ENCODE assay signal across 9 mouse cellular contexts in genomic region chr12:8638411-8639087, GRCm38 (mm10). TPM values are rescaled to one million over a fixed set of nuclear protein-coding genes. Genes with fewer than 3 reads are reported as not detected.
DNase-seq lines count a peak whose midpoint lies in the region.
"Not testable (repeated sequence)": the region's sequence is repeated elsewhere in the genome, so short reads cannot be mapped to it uniquely, and the experiment has no call there.
"Had no signal": no experiment of that assay in that cellular context is flagged by ENCODE, and none has a peak within 500 bp of the region (broad histone marks: within the 10 kb centered on the region; RNA-seq: fewer than 3 reads in every experiment).

No protein-coding gene starts in this region.

- H3K36me3 ChIP-seq in megakaryocyte, embryonic 14.5 days (replicated peaks; ENCODE audit: low read length) = not testable (repeated sequence)

- peak; percentile 95 for DNase-seq in R1 (ENCODE audit: low read depth, low spot score)
- DNase-seq in cerebellum, adult 9-10 months = peak; percentile 84
- peak; percentile 41 to 58 for DNase-seq in frontal cortex, postnatal 14 days (ENCODE audit: low spot score in 2 of 2)
- DNase-seq in hindlimb bud, embryonic 11.5 days (ENCODE audit: extremely low spot score, low read depth, low spot score) = peak; percentile 64
- DNase-seq in left cerebral cortex, adult 18-20 months (ENCODE audit: low spot score in 2 of 2) = peak; percentile 71 to 78
- peak; percentile 42 for DNase-seq in right cerebral cortex, postnatal 25 days
- peak; percentile 37 for DNase-seq in urinary bladder, postnatal 10 days (ENCODE audit: low spot score)

- not testable (repeated sequence) for H3K27me3 ChIP-seq in megakaryocyte, embryonic 14.5 days (replicated peaks)

- H3K4me3 ChIP-seq in megakaryocyte, embryonic 14.5 days (replicated peaks) = peak overlapping the region; percentile 29

- H3K9me3 ChIP-seq in megakaryocyte, embryonic 14.5 days = not testable (repeated sequence)

- peaks cover 12% of the 10 kb centered on the region for H3K4me1 ChIP-seq in megakaryocyte, embryonic 14.5 days

RNA-seq across cellular contexts. Expression of gene Pum2, which starts 35.4 kb away (rescaled TPM):
- 100 to 1,000 TPM; 190 to 219 TPM for total RNA-seq in left cerebral cortex, adult 18-20 months (2021)
- polyA plus RNA-seq in megakaryocyte, embryonic 14.5 days (2012; ENCODE audit: insufficient read depth, low replicate concordance) = 1.1 and 9.0 TPM in 2 replicates

RNA-seq across cellular contexts. Expression of gene Slc7a15, which starts 39.7 kb away (rescaled TPM):
- total RNA-seq in left cerebral cortex, adult 18-20 months (2021) = not detected
- not detected in 2 replicates for polyA plus RNA-seq in megakaryocyte, embryonic 14.5 days (2012; ENCODE audit: insufficient read depth, low replicate concordance)
- polyA plus RNA-seq: heart, embryonic 12.5 days had no signal

Comparison
In these comparisons a context has a peak if more than half of its experiments do, and no peak if none do; other contexts are left out.
1. Peak in every context shown above with its lines: DNase-seq and H3K4me3 ChIP-seq.
2. DNase-seq: peak in every context shown above with its lines; median percentile 95 in R1; 84 in cerebellum, adult 9-10 months; 74 in left cerebral cortex, adult 18-20 months; 64 in hindlimb bud, embryonic 11.5 days; 50 in frontal cortex, postnatal 14 days; 42 in right cerebral cortex, postnatal 25 days; 37 in urinary bladder, postnatal 10 days.